Mouse (Mus musculus): ENCODE results near the gene Srd5a3.

GRCm38 (mm10) chr5:76190609-76191008 is 50.5 kb downstream of the Srd5a3 start:
- TF ChIP-seq CTCF (IDR thresholded peaks at IDR 0.05; ENCODE audit: borderline replicate concordance, extremely low read depth, insufficient read depth, insufficient read length) (no peak), POLR2A (IDR thresholded peaks at IDR 0.05; ENCODE audit: borderline replicate concordance, extremely low read depth, insufficient read depth, insufficient read length, poor library complexity, severe bottlenecking) (no peak)
